Comparison of ENCODE assay signal across 24 mouse cellular contexts in the genomic region with DNA sequence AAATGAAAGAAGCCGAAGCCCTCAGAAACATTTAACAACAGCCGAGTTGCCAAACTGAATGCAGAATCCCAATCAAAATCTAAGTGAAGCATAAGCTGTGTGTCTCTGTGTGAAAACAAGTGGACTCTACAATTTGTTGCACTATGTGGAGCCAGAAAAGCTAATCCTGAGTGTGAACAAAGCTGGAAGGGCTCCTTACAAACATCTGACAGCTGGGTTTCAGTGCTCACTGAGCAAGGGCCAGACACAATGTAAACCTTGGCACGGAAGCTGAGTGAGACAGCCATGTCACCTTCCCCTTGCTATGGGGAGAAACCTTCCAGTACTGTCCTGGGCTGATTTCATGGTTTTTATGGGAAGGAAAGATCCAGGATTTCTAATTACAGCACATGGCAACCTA. TPM values are rescaled to one million over a fixed set of nuclear protein-coding genes. Genes with fewer than 3 reads are reported as not detected.
DNase-seq lines count a peak whose midpoint lies in the region; ATAC-seq and TF ChIP-seq lines count a peak whose summit lies in the region.
"Had no signal": no experiment of that assay in that cellular context is flagged by ENCODE, and none has a peak within 500 bp of the region (broad histone marks: within the 10 kb centered on the region; RNA-seq: fewer than 3 reads in every experiment).

No protein-coding gene starts in this region.

- H3K9ac ChIP-seq in forebrain, embryonic 14.5 days (ENCODE audit: low read length) = no peak overlapping the region
- H3K9ac ChIP-seq in midbrain, embryonic 14.5 days (replicated peaks; ENCODE audit: low read length) = no peak overlapping the region
- no peak overlapping the region for H3K9ac ChIP-seq in midbrain, embryonic 11.5 days (ENCODE audit: low read length)
- no peak overlapping the region for H3K9ac ChIP-seq in neural tube, embryonic 15.5 days (replicated peaks)
- H3K9ac ChIP-seq: heart, embryonic 15.5 days; liver, embryonic 13.5 days; neural tube, embryonic 12.5 days; stomach, embryonic 15.5 days had no signal

- no peak overlapping the region for H3K27ac ChIP-seq in forebrain, embryonic 14.5 days (ENCODE audit: low read depth, low read length)
- H3K27ac ChIP-seq in forebrain, embryonic 10.5 days = no peak overlapping the region
- peak overlapping the region; percentile 41; the same call in 1 of the 2 replicates for H3K27ac ChIP-seq in layer of hippocampus, adult 2 months
- no peak overlapping the region for H3K27ac ChIP-seq in midbrain, embryonic 14.5 days (replicated peaks; ENCODE audit: low read depth, low read length)
- H3K27ac ChIP-seq in midbrain, embryonic 11.5 days (ENCODE audit: low read depth, low read length) = no peak overlapping the region
- no peak overlapping the region for H3K27ac ChIP-seq in neural tube, embryonic 15.5 days (replicated peaks)
- H3K27ac ChIP-seq: heart, embryonic 15.5 days; left cerebral cortex, adult 2 months; liver, embryonic 13.5 days; neural tube, embryonic 12.5 days; stomach, embryonic 15.5 days had no signal

- no peak for TF ChIP-seq CTCF in layer of hippocampus, adult 2 months (conservative IDR thresholded peaks at IDR 0.05)

- H3K9me3 ChIP-seq in forebrain, embryonic 14.5 days (replicated peaks; ENCODE audit: control insufficient read depth, low read length) = no peaks in the 10 kb centered on the region
- no peaks in the 10 kb centered on the region for H3K9me3 ChIP-seq in forebrain, embryonic 10.5 days
- H3K9me3 ChIP-seq in midbrain, embryonic 14.5 days (ENCODE audit: control insufficient read depth, low read length) = no peaks in the 10 kb centered on the region
- no peaks in the 10 kb centered on the region for H3K9me3 ChIP-seq in midbrain, embryonic 11.5 days (ENCODE audit: control insufficient read depth, low read length)
- H3K9me3 ChIP-seq in neural tube, embryonic 15.5 days (replicated peaks) = no peaks in the 10 kb centered on the region
- H3K9me3 ChIP-seq: heart, embryonic 15.5 days; liver, embryonic 13.5 days; neural tube, embryonic 12.5 days; stomach, embryonic 15.5 days had no signal

- ATAC-seq in forebrain, embryonic 14.5 days = peak; percentile 51
- no peak for ATAC-seq in midbrain, embryonic 14.5 days (ENCODE audit: low FRiP score, low TSS enrichment)
- ATAC-seq in midbrain, embryonic 11.5 days (ENCODE audit: low FRiP score) = no peak
- ATAC-seq in neural tube, embryonic 15.5 days (ENCODE audit: low FRiP score) = peak; percentile 34; the same call in 1 of the 2 replicates
- no peak for ATAC-seq in monocyte, adult 5-6 weeks (replicated peaks; ENCODE audit: insufficient number of reproducible peaks, low FRiP score, low TSS enrichment, poor library complexity, severe bottlenecking)
- ATAC-seq: inflammation-experienced regulatory T-cells, adult 6 months; lung, postnatal 0 days had no signal

- 23% methylated on average over 3 of the region's 3 CpGs for WGBS in forebrain, embryonic 14.5 days
- 95% methylated on average over 3 of the region's 3 CpGs for WGBS in forebrain, embryonic 10.5 days
- WGBS in midbrain, embryonic 14.5 days = 51% methylated on average over 3 of the region's 3 CpGs
- 81% methylated on average over 3 of the region's 3 CpGs for WGBS in midbrain, embryonic 11.5 days
- WGBS in neural tube, embryonic 15.5 days = 70% methylated on average over 3 of the region's 3 CpGs

- H3K4me3 ChIP-seq in forebrain, embryonic 14.5 days (ENCODE audit: low read depth, low read length) = no peak overlapping the region
- no peak overlapping the region for H3K4me3 ChIP-seq in forebrain, embryonic 10.5 days
- H3K4me3 ChIP-seq in layer of hippocampus, adult 2 months = no peak overlapping the region
- no peak overlapping the region for H3K4me3 ChIP-seq in midbrain, embryonic 14.5 days (replicated peaks; ENCODE audit: low read depth, low read length)
- H3K4me3 ChIP-seq in midbrain, embryonic 11.5 days (ENCODE audit: low read depth, low read length) = no peak overlapping the region
- H3K4me3 ChIP-seq in neural tube, embryonic 15.5 days (replicated peaks) = no peak overlapping the region
- H3K4me3 ChIP-seq: heart, embryonic 15.5 days; left cerebral cortex, adult 2 months; liver, embryonic 13.5 days; neural tube, embryonic 12.5 days; stomach, embryonic 15.5 days had no signal

- no peak overlapping the region for H3K4me2 ChIP-seq in forebrain, embryonic 14.5 days (ENCODE audit: low read length)
- H3K4me2 ChIP-seq in midbrain, embryonic 14.5 days (ENCODE audit: low read length) = no peak overlapping the region
- H3K4me2 ChIP-seq in midbrain, embryonic 11.5 days = no peak overlapping the region
- no peak overlapping the region for H3K4me2 ChIP-seq in neural tube, embryonic 15.5 days
- H3K4me2 ChIP-seq: heart, embryonic 15.5 days; liver, embryonic 13.5 days; neural tube, embryonic 12.5 days; stomach, embryonic 15.5 days had no signal

- 0 out of 2 replicates have a peak, but pooled peaks cover 4% of the 10 kb centered on the region for H3K36me3 ChIP-seq in forebrain, embryonic 14.5 days (ENCODE audit: control insufficient read depth, insufficient read depth, low read length)
- H3K36me3 ChIP-seq in forebrain, embryonic 10.5 days (replicated peaks) = peaks cover 22% of the 10 kb centered on the region
- H3K36me3 ChIP-seq in midbrain, embryonic 14.5 days (ENCODE audit: control insufficient read depth, insufficient read depth, low read length) = peaks cover 11% of the 10 kb centered on the region; the same call in 1 of the 2 replicates
- no peaks in the 10 kb centered on the region for H3K36me3 ChIP-seq in midbrain, embryonic 11.5 days (ENCODE audit: control insufficient read depth, insufficient read depth, low read length)
- peaks cover 7% of the 10 kb centered on the region for H3K36me3 ChIP-seq in neural tube, embryonic 15.5 days
- H3K36me3 ChIP-seq: stomach, embryonic 15.5 days had no signal

- peak; percentile 79 for DNase-seq in forebrain, embryonic 14.5 days (ENCODE audit: low spot score)
- no peak for DNase-seq in forebrain, embryonic 10.5 days (ENCODE audit: extremely low spot score, low spot score)
- DNase-seq in layer of hippocampus, adult 2 months (ENCODE audit: low spot score in 2 of 2) = no peak
- DNase-seq in layer of hippocampus, postnatal 14 days (ENCODE audit: low spot score in 2 of 2) = no peak
- peak; percentile 29 for DNase-seq in midbrain, embryonic 14.5 days
- DNase-seq in midbrain, embryonic 11.5 days (ENCODE audit: low spot score, missing footprints) = no peak
- DNase-seq: adrenal gland, postnatal 10 days; cerebellum, adult 9-10 months; gastrocnemius, postnatal 36 days; heart, postnatal 36 days; kidney, adult 18-20 months; kidney, postnatal 4 days; layer of hippocampus, adult 9-11 months; liver, embryonic 13.5 days; right cerebral cortex, postnatal 4 days; thymus, postnatal 25 days had no signal

- no peaks in the 10 kb centered on the region for H3K27me3 ChIP-seq in forebrain, embryonic 14.5 days (replicated peaks; ENCODE audit: control insufficient read depth, insufficient read depth, low read length)
- H3K27me3 ChIP-seq in forebrain, embryonic 10.5 days (ENCODE audit: poor library complexity, severe bottlenecking) = no peaks in the 10 kb centered on the region
- H3K27me3 ChIP-seq in midbrain, embryonic 14.5 days (ENCODE audit: control insufficient read depth, insufficient read depth, low read length) = no peaks in the 10 kb centered on the region
- no peaks in the 10 kb centered on the region for H3K27me3 ChIP-seq in midbrain, embryonic 11.5 days (ENCODE audit: control insufficient read depth, insufficient read depth, low read length)
- no peaks in the 10 kb centered on the region for H3K27me3 ChIP-seq in neural tube, embryonic 15.5 days (replicated peaks)
- H3K27me3 ChIP-seq: heart, embryonic 15.5 days; liver, embryonic 13.5 days; neural tube, embryonic 12.5 days; stomach, embryonic 15.5 days had no signal

- H3K4me1 ChIP-seq in forebrain, embryonic 14.5 days (ENCODE audit: control insufficient read depth, insufficient read depth, low read length) = peaks cover 15% of the 10 kb centered on the region
- H3K4me1 ChIP-seq in forebrain, embryonic 10.5 days = peaks cover 6% of the 10 kb centered on the region; the same call in 1 of the 2 replicates
- H3K4me1 ChIP-seq in midbrain, embryonic 14.5 days (ENCODE audit: control insufficient read depth, insufficient read depth, low read length) = 0 out of 2 replicates have a peak, but pooled peaks cover 4% of the 10 kb centered on the region
- H3K4me1 ChIP-seq in midbrain, embryonic 11.5 days (ENCODE audit: control insufficient read depth, insufficient read depth, low read length) = peaks cover 13% of the 10 kb centered on the region; the same call in 1 of the 2 replicates
- H3K4me1 ChIP-seq in neural tube, embryonic 15.5 days = 0 out of 2 replicates have a peak, but pooled peaks cover 2% of the 10 kb centered on the region
- H3K4me1 ChIP-seq: heart, embryonic 15.5 days; stomach, embryonic 15.5 days had no signal

RNA-seq across cellular contexts. Expression of a gene that starts 50.6 kb away (rescaled TPM):
- polyA plus RNA-seq in forebrain, embryonic 14.5 days (2014; fragmentation: Nextera tagmentation; extraction: Ambion mirVana) = 63.8 and 67.5 TPM in 2 replicates
- polyA plus RNA-seq in forebrain, embryonic 10.5 days (2016; fragmentation: Nextera tagmentation; extraction: Ambion mirVana) = 40.8 and 41.5 TPM in 2 replicates
- 10 to 100 TPM; 53.7 to 55.5 TPM for total RNA-seq in layer of hippocampus, adult 2 months (2021)
- total RNA-seq in layer of hippocampus, postnatal 14 days (2021) = 10 to 100 TPM; 68.1 to 69.8 TPM
- polyA plus RNA-seq in midbrain, embryonic 14.5 days (2014; fragmentation: Nextera tagmentation; extraction: Ambion mirVana) = 66.9 and 67.1 TPM in 2 replicates
- 54.4 and 57.7 TPM in 2 replicates for polyA plus RNA-seq in midbrain, embryonic 11.5 days (2014; fragmentation: Nextera tagmentation; extraction: Ambion mirVana)
- polyA plus RNA-seq in neural tube, embryonic 15.5 days (2015; fragmentation: Nextera tagmentation; extraction: Ambion mirVana) = 70.6 and 74.0 TPM in 2 replicates
- 15.2 to 24.7 TPM (median 16.6 TPM) in 3 replicates for total RNA-seq in monocyte, adult 5-6 weeks (2017)

RNA-seq across cellular contexts. Expression of a gene that starts 50.7 kb away (rescaled TPM):
- 52.4 and 61.6 TPM in 2 replicates for polyA plus RNA-seq in forebrain, embryonic 14.5 days (2014; fragmentation: Nextera tagmentation; extraction: Ambion mirVana)
- 57.7 and 61.9 TPM in 2 replicates for polyA plus RNA-seq in forebrain, embryonic 10.5 days (2016; fragmentation: Nextera tagmentation; extraction: Ambion mirVana)
- 10 to 100 TPM; 19.3 to 24.4 TPM for total RNA-seq in layer of hippocampus, adult 2 months (2021)
- total RNA-seq in layer of hippocampus, postnatal 14 days (2021) = 10 to 100 TPM; 24.1 to 33.6 TPM
- polyA plus RNA-seq in midbrain, embryonic 14.5 days (2014; fragmentation: Nextera tagmentation; extraction: Ambion mirVana) = 48.2 and 49.0 TPM in 2 replicates
- 60.0 and 61.8 TPM in 2 replicates for polyA plus RNA-seq in midbrain, embryonic 11.5 days (2014; fragmentation: Nextera tagmentation; extraction: Ambion mirVana)
- 54.3 and 57.3 TPM in 2 replicates for polyA plus RNA-seq in neural tube, embryonic 15.5 days (2015; fragmentation: Nextera tagmentation; extraction: Ambion mirVana)
- total RNA-seq in monocyte, adult 5-6 weeks (2017) = 10.3 to 18.7 TPM (median 12.1 TPM) in 3 replicates

Comparison
In these comparisons a context has a peak if more than half of its experiments do, and no peak if none do; other contexts are left out.
1. DNase-seq: peak in forebrain, embryonic 14.5 days (single experiment) and midbrain, embryonic 14.5 days (single experiment); none in forebrain, embryonic 10.5 days (single experiment), layer of hippocampus, adult 2 months (0 of 2), layer of hippocampus, postnatal 14 days (0 of 2) and midbrain, embryonic 11.5 days (single experiment).
2. ATAC-seq: peak in forebrain, embryonic 14.5 days (single experiment) and neural tube, embryonic 15.5 days (single experiment); none in midbrain, embryonic 14.5 days (single experiment), midbrain, embryonic 11.5 days (single experiment) and monocyte, adult 5-6 weeks (single experiment).